In genomic region chr2:33253572-33254190, GRCm38 (mm10) we compare ENCODE assay signal across 11 mouse cellular contexts. TPM values are rescaled to one million over a fixed set of nuclear protein-coding genes. Genes with fewer than 3 reads are reported as not detected.
DNase-seq lines count a peak whose midpoint lies in the region; ATAC-seq and TF ChIP-seq lines count a peak whose summit lies in the region.
"Had no signal": no experiment of that assay in that cellular context is flagged by ENCODE, and none has a peak within 500 bp of the region (broad histone marks: within the 10 kb centered on the region; RNA-seq: fewer than 3 reads in every experiment).

No protein-coding gene starts in this region.

- H3K9me3 ChIP-seq in lung, embryonic 14.5 days (ENCODE audit: low read depth, low read length) = no peaks in the 10 kb centered on the region
- H3K9me3 ChIP-seq in liver, postnatal 0 days (ENCODE audit: low read length) = no peaks in the 10 kb centered on the region
- H3K9me3 ChIP-seq: liver, embryonic 15.5 days; neural tube, embryonic 12.5 days had no signal

- TF ChIP-seq CTCF in lung, embryonic 14.5 days (IDR thresholded peaks at IDR 0.05; ENCODE audit: low read depth) = no peak
- no peak for TF ChIP-seq CTCF in liver, postnatal 0 days (IDR thresholded peaks at IDR 0.05; ENCODE audit: low read depth)

- no peak overlapping the region for H3K4me2 ChIP-seq in lung, embryonic 14.5 days
- H3K4me2 ChIP-seq in liver, postnatal 0 days (ENCODE audit: low read depth, low read length) = no peak overlapping the region
- H3K4me2 ChIP-seq: liver, embryonic 15.5 days; neural tube, embryonic 12.5 days had no signal

- H3K27me3 ChIP-seq in lung, embryonic 14.5 days (ENCODE audit: insufficient read depth, low read length) = no peaks in the 10 kb centered on the region
- H3K27me3 ChIP-seq in liver, postnatal 0 days (ENCODE audit: insufficient read depth, low read length) = no peaks in the 10 kb centered on the region
- H3K27me3 ChIP-seq: liver, embryonic 15.5 days; neural tube, embryonic 12.5 days had no signal

- intact Hi-C loops in left cerebral cortex, postnatal 4 days (cut with DNase I) = no loop called here
- intact Hi-C loops in left cerebral cortex, postnatal 36 days (cut with DNase I) = no loop called here

- H3K4me1 ChIP-seq in lung, embryonic 14.5 days (ENCODE audit: insufficient read depth) = 0 out of 2 replicates have a peak, but pooled peaks cover 4% of the 10 kb centered on the region
- peaks cover 13% of the 10 kb centered on the region for H3K4me1 ChIP-seq in liver, postnatal 0 days (ENCODE audit: insufficient read depth)

- no peak for TF ChIP-seq EP300 in liver, postnatal 0 days (IDR thresholded peaks at IDR 0.05; ENCODE audit: low read depth)

- DNase-seq in embryo, embryonic 10.5 days (ENCODE audit: low spot score) = peak; percentile 34
- no peak for DNase-seq in embryo, embryonic 9.5 days (ENCODE audit: extremely low spot score)
- DNase-seq in lung, embryonic 14.5 days = peak; percentile 34
- no peak for DNase-seq in lung, postnatal 25 days (ENCODE audit: low spot score)
- peak; percentile 47 for DNase-seq in liver, postnatal 0 days
- no peak for DNase-seq in left cerebral cortex, postnatal 4 days
- no peak for DNase-seq in left cerebral cortex, postnatal 36 days (ENCODE audit: low spot score in 2 of 2)

- WGBS in lung, embryonic 14.5 days = 43% methylated on average over 4 of the region's 4 CpGs
- WGBS in liver, postnatal 0 days (ENCODE audit: insufficient replicate concordance) = 38% methylated on average over 4 of the region's 4 CpGs

- H3K36me3 ChIP-seq in lung, embryonic 14.5 days (ENCODE audit: insufficient read depth) = no peaks in the 10 kb centered on the region
- no peaks in the 10 kb centered on the region for H3K36me3 ChIP-seq in liver, postnatal 0 days (replicated peaks; ENCODE audit: insufficient read depth, low read length)
- H3K36me3 ChIP-seq: liver, embryonic 15.5 days had no signal

- H3K27ac ChIP-seq in lung, embryonic 14.5 days (ENCODE audit: low read depth) = no peak overlapping the region
- no peak overlapping the region for H3K27ac ChIP-seq in liver, postnatal 0 days (ENCODE audit: low read depth)
- H3K27ac ChIP-seq: liver, embryonic 15.5 days; neural tube, embryonic 12.5 days had no signal

- ATAC-seq in lung, embryonic 14.5 days (ENCODE audit: insufficient read depth) = no peak
- ATAC-seq in hematopoietic stem cell, adult 5-6 weeks (replicated peaks in 1 of 2; ENCODE audit: insufficient read depth in 1 of 2, low FRiP score in 2 of 2, low TSS enrichment in 1 of 2, low read depth in 1 of 2, poor library complexity in 2 of 2, severe bottlenecking in 2 of 2) = 0 out of 4 replicates have a peak, but pooled peaks have one; percentile 22 to 27
- peak; percentile 54 for ATAC-seq in liver, postnatal 0 days
- ATAC-seq: activated CD4-positive, CD25-positive, alpha-beta regulatory T cell, adult 4 months had no signal

- H3K4me3 ChIP-seq in lung, embryonic 14.5 days (ENCODE audit: low read depth, low read length) = no peak overlapping the region
- H3K4me3 ChIP-seq in liver, postnatal 0 days (ENCODE audit: low read depth, low read length) = no peak overlapping the region
- H3K4me3 ChIP-seq: liver, embryonic 15.5 days; neural tube, embryonic 12.5 days had no signal

- H3K9ac ChIP-seq in lung, embryonic 14.5 days = no peak overlapping the region
- no peak overlapping the region for H3K9ac ChIP-seq in liver, postnatal 0 days (replicated peaks)
- H3K9ac ChIP-seq: liver, embryonic 15.5 days; neural tube, embryonic 12.5 days had no signal

RNA-seq across cellular contexts. Expression of gene Angptl2, which starts 37.8 kb away (rescaled TPM):
- polyA plus RNA-seq in lung, embryonic 14.5 days (2014; fragmentation: Nextera tagmentation; extraction: Ambion mirVana) = 30.1 and 30.3 TPM in 2 replicates
- 1.9 and 2.5 TPM in 2 replicates for total RNA-seq in hematopoietic stem cell, adult 5-6 weeks (2017)
- polyA plus RNA-seq in liver, postnatal 0 days (2015; fragmentation: Nextera tagmentation; extraction: Ambion mirVana) = 3.8 and 4.4 TPM in 2 replicates
- total RNA-seq in left cerebral cortex, postnatal 4 days (2021) = 1 to 10 TPM; 4.7 to 7.2 TPM
- 1 to 10 TPM; 1.5 to 2.2 TPM for total RNA-seq in left cerebral cortex, postnatal 36 days (2021)

Comparison
In these comparisons a context has a peak if more than half of its experiments do, and no peak if none do; other contexts are left out.
1. DNase-seq: peak in embryo, embryonic 10.5 days (single experiment), lung, embryonic 14.5 days (single experiment) and liver, postnatal 0 days (single experiment); none in embryo, embryonic 9.5 days (single experiment), lung, postnatal 25 days (single experiment), left cerebral cortex, postnatal 4 days (single experiment) and left cerebral cortex, postnatal 36 days (0 of 2).